Mouse (Mus musculus) embryonic fibroblast, embryonic 13.5 days (primary cell): ENCODE measurements around the gene Abcb6.

Experiments used
- CTCF ChIP-seq: IDR thresholded peaks from 2 replicates; pipeline ENCODE4 v1.5.1; 2011; ENCODE audit warnings: mild to moderate bottlenecking, control low read depth, low read length, moderate library complexity, borderline replicate concordance; ENCODE audit not compliant: insufficient read depth
- POLR2A ChIP-seq: IDR thresholded peaks from 2 replicates; pipeline ENCODE4 v1.6.1; 2011; ENCODE audit warnings: low read depth, mild to moderate bottlenecking, control low read depth, low read length, moderate library complexity

- TF ChIP-seq CTCF (no peak), POLR2A (no peak)
These were observed 12.1 kb downstream of the Abcb6 start for GRCm38 (mm10) chr1:75168093-75168471.
